Mouse (Mus musculus) bone marrow, adult 2 months (tissue): ENCODE measurements at regions not wholly inside any gene's neighbourhood (a gene's known extent, or its start where the extent isn't known, plus 50 kb on each side); places are given as distances from the start of the nearest gene placed in this dataset.

Source experiments
- CTCF ChIP-seq: fragments of 200-500 bp; IDR thresholded peaks from 2 replicates; pipeline ENCODE4 v1.5.1; 2011; ENCODE audit warnings: low read length, control low read depth; ENCODE audit not compliant: control insufficient read depth, insufficient read depth
- POLR2A ChIP-seq: fragments of 200-500 bp; IDR thresholded peaks from 2 replicates; pipeline ENCODE4 v1.6.1; 2011; ENCODE audit warnings: low read depth, mild to moderate bottlenecking, control low read depth, low read length, borderline replicate concordance; ENCODE audit not compliant: control insufficient read depth

DNA sequence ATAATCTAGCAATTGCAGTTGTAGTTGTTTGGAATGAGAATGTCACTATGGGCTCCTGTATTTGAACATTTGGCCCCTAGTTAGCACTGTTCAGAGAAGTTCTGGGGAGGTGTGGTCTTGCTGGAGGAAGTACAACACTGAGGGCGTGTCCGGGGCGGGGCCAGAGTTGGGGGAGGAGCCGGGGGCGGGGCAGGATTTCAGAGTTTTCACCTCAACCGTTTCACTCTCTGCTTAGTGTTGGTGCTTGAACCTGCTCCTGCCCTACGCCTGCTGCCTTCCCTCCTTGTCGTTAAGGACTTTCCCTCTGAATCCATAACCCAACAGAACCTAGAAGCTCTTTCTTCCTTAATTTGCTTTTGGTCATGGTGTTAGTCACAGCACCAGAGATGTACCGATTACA, 121.5 kb downstream of the Gm10131 start:
- TF ChIP-seq POLR2A (no peak), CTCF (no peak)
